Mouse (Mus musculus) hematopoietic stem cell, adult 5-6 weeks (primary cell): ENCODE measurements around the gene Pcsk5. TPM values are rescaled to one million over a fixed set of nuclear protein-coding genes. Genes with fewer than 3 reads are reported as not detected.

Source experiments
- ATAC-seq, 2 experiments: fragments of 125-278 bp in 1 of 2; replicated peaks in 1 of 2; 2 replicates each; pipeline ENCODE4 v1.8.0; 2016 to 2017; ENCODE audit warnings: inconsistent platforms in 2 of 2, mild to moderate bottlenecking in 2 of 2, moderate number of reproducible peaks in 2 of 2, low read depth in 1 of 2, moderate TSS enrichment in 1 of 2; ENCODE audit not compliant: low FRiP score in 2 of 2, poor library complexity in 2 of 2, severe bottlenecking in 2 of 2, insufficient read depth in 1 of 2, low TSS enrichment in 1 of 2
- total RNA-seq: library from RNA; stranded (forward); fragments of 172-1452, 232-1000 nt; gene quantifications from 2 replicates; pipeline ENCODE4 v1.2.3, GENCODE M21; 2017

Gene Pcsk5
- total RNA-seq, 1 experiment from 2014 or later, result 0.40 TPM

- no peak for ATAC-seq
These were observed 17.4 kb downstream of the Pcsk5 start for GRCm38 (mm10) chr19:17820046-17820445.

- ATAC-seq, result no peak
These were observed 18.4 kb downstream of the Pcsk5 start for GRCm38 (mm10) chr19:17819081-17819480.

- ATAC-seq, result no peak
These were observed 22.4 kb downstream of the Pcsk5 start for GRCm38 (mm10) chr19:17815062-17815461.

GRCm38 (mm10) chr19:17813449-17813990 lies 23.9 kb downstream of the Pcsk5 start:
- no peak for ATAC-seq

- ATAC-seq, result no peak
These were observed 24.8 kb downstream of the Pcsk5 start for GRCm38 (mm10) chr19:17812661-17813060.

GRCm38 (mm10) chr19:17806626-17807025 lies 30.8 kb downstream of the Pcsk5 start:
- ATAC-seq, result no peak

GRCm38 (mm10) chr19:17800798-17801197 lies 36.6 kb downstream of the Pcsk5 start:
- ATAC-seq, result no peak

- ATAC-seq, result no peak
These were observed 37.8 kb downstream of the Pcsk5 start for GRCm38 (mm10) chr19:17799419-17800185.

GRCm38 (mm10) chr19:17793457-17793856 lies 44.0 kb downstream of the Pcsk5 start:
- ATAC-seq, result no peak

GRCm38 (mm10) chr19:17791485-17792052 lies 45.9 kb downstream of the Pcsk5 start:
- ATAC-seq, result no peak

- no peak for ATAC-seq
These were observed 48.7 kb downstream of the Pcsk5 start for GRCm38 (mm10) chr19:17788617-17789317.

GRCm38 (mm10) chr19:17786744-17787143 lies 50.7 kb downstream of the Pcsk5 start:
- ATAC-seq, result no peak

- ATAC-seq, result no peak
These were observed 52.8 kb downstream of the Pcsk5 start for GRCm38 (mm10) chr19:17784401-17785192.

GRCm38 (mm10) chr19:17783231-17783630 lies 54.2 kb downstream of the Pcsk5 start:
- ATAC-seq, result no peak

- ATAC-seq, result no peak
These were observed 56.1 kb downstream of the Pcsk5 start for GRCm38 (mm10) chr19:17781323-17781722.

- no peak for ATAC-seq
These were observed 61.5 kb downstream of the Pcsk5 start for GRCm38 (mm10) chr19:17775943-17776342.

- ATAC-seq, result no peak
These were observed 62.3 kb downstream of the Pcsk5 start for GRCm38 (mm10) chr19:17775097-17775496.
